Mouse (Mus musculus) ZHBTc4 (cell line): ENCODE results near the gene Derl3.
"Not testable (repeated sequence)": the region's sequence is repeated elsewhere in the genome, so short reads cannot be mapped to it uniquely, and the experiment has no call there.

Experiments
- DNase-seq: peaks from one replicate; pipeline ENCODE4 v3.0.0-alpha.2; 2011; ENCODE audit warnings: low read depth, low spot score

The Derl3 gene

DNA sequence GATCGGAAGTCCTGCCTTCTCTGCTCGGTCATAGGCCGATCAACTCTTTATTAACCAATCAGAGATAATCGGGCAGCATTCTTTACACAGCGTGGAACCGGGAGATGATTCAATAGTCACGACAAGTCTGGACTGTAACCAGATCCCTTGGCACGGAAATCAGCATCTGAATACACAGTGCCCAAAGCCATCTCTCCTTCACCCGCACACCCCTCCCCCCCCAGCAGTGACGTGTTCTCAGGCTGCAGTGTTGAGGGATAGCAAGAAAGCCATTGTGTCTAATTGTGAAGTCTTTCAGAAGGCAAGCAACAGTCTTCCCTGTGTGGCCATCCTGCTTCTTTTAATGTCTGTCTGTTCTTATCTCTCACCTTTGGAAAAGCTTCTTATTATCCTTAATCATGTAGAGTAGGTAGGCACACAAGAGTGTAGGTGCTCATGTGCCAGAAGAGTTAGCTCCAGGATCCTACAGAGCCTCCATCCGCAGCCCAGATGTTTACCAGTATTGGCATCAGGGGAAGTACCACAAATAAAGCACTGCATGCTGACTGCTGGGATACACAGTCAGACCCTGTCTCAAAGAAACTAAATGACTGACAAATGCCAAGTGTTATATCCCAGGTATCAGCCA, 20.2 kb upstream of the Derl3 start:
- DNase-seq: peak; percentile 96

DNA sequence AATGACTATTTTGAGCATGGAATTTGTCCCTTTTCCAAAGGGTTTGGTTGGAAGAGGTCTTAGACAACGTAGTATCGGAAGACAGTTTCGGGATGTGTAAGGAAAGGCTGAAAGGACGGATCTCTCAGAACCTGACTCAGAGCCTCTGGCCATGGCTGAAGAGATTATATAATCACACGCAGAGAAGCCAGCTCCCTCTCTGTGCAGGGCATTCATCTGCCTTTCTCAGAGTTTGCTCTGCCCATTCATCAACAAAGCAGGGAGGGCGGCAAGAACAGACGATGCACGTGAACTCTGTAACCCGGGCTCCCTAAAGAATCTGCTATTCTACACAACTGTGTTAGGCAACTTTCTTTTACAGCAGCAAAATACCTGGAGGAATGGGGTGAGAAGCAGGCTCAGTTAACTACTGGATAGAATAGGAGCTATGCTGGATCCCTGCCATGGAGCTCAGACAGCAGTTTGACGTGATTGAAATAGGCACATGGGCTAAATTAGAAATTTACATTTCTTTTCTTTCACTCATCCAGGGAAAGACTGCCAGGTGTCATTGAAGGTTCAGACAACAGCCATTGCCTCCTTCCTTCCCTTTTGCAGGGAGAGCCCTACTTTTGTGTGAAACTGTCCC, 19.6 kb upstream of the Derl3 start:
- DNase-seq: no peak

DNA sequence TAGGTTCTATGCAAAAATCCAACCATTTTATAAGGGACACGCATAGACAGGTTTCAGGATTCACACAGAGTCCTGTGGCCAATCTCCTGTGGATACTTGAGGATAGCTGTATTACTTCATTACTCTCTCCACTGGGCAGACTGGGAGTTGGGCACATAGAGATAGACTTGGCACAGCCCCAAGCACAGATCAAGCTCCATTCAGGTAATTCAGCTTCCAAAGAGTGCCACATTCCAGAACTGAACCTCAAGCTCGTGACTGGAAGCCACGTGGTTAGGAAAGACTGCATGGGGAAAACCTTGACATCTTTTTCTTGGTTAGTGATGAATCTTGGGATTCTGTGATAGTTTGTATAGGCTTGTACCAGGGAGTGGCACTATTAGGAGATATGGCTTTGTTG, 14.4 kb upstream of the Derl3 start:
- DNase-seq: peak; percentile 47

DNA sequence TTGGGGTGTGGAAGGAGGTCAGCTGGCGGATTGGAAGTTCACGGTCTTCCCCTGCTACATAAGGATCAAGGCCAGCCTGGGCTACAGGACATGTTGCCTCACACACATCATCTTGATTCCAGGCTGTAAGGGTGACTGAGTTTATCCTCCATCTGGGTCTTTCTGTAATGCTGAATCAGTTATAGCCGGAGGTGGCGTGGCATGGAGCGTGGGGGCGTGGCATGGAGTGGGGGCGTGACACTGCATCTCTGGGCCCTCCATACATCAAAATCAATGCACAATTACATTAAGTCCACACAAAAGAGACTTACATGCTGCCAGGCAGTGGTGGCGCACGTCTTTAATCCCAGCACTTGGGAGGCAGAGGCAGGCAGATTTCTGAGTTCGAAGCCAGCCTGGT, 12.9 kb upstream of the Derl3 start:
- DNase-seq: peak; percentile 54

DNA sequence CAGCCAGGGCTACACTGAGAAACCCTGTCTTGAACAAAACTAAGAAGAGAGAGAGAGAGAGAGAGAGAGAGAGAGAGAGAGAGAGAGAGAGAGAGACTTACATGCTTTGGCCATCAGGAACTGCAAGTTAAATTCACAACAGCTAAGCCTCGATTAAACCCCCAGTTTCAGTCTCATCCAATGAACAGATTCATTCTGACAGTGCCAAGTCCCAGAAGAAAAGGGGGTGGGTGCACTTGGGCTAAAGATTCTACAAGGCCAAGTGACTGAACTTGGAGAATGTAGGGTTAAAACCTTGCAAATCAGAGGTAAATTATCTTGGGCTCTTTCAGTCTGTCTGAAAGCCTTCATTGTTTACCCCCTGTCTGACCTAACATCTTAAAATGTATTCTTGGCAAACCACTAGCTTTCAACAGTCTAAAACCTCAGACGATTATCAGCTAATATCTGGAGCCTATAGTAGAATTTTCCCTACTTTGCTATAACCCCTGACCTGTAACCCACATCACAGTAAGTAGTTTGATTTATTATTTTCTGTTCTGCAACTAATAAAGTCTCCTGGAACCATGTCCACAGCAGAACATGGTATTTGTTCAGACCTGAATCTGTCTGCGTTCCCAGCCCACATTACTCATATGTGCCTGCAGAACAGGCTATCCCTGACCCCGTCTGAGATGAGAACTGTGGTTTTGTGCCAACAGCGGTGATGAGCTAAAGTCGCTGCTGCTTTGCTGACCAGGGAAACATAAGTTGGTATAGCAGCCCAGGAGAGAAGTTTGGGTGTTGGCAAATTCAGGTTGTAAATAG, 12.2 kb upstream of the Derl3 start:
- DNase-seq: no peak

DNA sequence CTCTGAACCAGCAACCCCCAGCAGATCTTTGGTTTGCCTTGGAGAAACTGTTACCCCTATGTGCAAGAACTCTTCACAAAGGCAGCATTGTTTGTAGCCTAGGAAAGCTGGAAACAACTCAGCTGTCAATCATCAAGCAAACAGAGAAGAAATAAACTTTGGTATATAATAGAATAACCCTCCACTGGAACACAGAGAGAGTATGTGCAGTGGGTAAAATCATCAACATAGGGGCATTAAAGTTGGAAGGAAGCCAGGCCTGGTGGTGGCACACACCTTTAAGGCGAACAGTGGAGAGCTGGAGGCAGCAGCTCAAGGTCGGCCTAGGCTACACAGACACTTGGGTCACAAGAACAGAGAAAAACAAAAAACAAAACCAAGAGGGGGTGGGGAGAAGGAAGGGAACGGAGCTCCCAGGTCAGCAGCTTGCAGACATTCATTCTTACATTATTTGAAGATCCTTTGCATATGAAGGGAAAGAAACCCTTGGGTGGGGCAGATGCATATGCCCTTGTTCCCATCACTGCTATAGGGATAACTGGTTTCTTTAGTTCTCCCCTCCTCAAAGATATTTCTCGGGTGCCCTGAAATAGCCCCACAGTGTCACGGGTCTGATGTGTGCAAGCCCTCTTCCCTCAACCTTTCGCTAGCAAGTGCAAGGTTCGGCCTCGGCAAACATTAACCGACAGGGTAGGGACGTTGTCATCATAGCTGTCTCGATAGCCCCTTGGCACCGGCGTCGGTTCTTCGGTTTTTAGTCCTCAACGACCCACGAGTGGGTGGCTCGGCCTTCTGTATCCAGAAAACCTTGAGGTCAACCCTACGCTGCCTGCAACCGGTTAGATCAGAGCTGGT, 11.4 kb upstream of the Derl3 start:
- DNase-seq: peak; percentile 85

DNA sequence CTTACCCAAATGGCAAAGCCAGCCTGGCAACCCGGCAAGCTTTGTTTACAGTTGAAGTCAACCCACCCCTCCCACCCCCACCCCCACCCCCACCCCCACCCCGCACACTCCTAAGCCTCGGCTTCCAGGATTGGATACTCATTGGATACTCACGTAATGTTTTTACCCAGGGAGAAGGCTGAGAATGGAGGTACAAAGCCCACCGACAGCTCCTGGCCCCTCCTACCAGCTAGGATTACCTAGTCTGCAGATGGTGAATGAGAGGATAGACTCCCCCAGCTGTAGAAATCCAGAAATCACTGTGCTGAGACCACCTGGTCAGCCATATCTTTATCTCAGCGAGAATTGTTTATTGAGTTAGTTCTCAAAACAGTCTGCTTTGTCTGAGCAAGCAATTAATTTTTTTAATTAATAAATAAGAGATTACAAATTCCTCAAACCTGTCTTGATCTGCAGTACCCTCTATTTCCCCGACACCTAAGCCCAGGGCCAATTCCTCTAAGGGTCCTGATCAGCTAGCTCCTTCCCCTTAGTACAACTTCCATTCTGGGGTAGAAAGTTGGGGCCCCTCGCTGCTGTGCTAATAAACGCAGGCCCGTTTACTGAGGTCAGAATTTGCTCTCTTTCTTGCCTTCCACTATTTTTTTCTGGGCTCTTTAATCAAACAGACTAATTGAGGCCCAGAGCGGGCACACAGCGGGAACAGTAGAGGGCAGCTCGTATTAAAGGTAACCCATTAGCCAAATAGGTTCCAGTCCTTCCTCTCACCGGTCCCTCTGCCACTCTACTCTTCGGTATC, 10.6 kb upstream of the Derl3 start:
- peak; percentile 84 for DNase-seq

DNA sequence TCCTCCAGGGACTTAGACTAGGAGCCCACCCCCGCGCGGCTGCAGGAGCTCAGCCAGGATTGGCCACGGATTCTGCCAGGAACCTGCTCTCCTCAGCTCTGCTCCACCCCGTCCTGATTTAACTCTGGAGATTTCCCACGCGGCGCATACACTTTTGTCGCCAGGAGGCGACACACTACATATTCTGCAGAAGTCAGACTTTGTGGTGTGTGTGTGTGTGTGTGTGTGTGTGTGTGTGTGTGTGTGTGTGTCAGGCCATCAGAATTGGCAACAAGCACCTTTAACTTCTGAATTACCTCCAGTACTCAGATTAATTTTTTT, 10.0 kb upstream of the Derl3 start:
- peak; percentile 95 for DNase-seq

DNA sequence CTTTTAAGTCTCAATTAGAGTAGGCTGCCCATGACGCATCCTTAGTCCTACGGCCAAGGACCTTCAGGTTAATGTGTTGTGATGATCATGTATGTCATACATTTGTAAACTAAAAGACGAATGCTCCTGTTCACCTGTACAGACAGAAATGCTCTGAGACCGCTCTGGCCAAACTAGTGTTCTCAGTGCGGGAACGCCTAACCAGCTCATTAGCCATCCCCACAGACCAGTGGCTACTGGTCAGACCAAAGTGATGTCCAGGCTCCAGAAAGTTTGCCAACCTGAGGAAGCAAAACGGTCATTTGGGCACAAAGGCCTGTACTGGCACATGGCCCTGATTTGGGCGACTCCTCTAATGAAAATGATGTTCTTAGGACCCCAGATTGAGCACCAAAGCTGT, 8.5 kb upstream of the Derl3 start:
- no peak for DNase-seq

DNA sequence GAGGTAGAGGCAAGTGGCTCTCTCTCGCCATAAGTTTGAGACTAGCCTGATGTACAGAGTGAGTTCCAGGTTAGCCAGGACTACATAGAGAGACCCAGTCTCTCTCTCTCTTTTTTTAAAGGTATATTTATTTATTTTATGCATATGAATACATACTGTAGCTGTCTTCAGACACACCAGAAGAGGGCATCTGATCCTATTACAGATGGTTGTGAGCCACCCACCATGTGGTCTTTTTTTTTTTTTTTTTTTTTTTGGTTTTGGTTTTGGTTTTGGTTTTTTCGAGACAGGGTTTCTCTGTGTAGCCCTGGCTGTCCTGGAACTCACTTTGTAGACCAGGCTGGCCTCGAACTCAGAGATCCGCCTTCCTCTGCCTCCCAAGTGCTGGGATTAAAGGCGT, 5.7 kb upstream of the Derl3 start:
- DNase-seq: not testable (repeated sequence)

DNA sequence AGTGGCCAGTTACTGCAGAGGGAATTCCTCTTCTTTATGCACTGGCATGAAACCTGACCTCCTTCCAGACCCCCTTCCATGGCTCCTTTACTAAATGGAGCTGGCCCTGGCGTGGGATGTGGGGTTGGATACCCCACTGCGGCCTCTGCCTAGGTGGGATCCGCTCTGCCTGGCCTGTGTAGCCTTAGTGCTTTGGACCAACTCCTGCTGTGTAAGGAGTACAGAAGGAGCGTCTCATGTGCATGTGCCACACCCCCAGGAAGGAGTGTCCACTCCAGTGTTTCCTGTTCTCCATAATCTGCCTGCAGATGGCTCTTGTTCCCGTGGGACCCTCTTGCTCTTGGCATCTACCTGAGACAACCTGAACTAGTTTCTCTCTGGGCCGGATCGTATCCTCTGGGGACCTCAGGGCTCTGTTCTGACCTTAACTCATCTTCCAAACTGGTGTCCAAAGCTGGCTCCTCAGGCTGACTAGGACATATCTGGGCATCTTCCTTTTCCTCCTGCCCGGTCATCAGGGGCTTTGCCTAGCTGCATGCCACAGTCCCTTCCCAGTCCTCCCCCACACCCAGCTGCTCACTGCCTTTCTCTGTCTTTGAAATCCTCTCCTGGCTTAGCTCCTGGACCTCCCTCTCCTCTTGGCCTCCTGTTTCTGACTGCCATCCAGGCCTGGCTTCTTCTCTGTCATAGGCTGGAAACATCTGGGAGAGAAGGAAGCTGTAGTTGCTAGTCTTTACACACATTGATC, 3.6 kb upstream of the Derl3 start:
- DNase-seq: no peak

DNA sequence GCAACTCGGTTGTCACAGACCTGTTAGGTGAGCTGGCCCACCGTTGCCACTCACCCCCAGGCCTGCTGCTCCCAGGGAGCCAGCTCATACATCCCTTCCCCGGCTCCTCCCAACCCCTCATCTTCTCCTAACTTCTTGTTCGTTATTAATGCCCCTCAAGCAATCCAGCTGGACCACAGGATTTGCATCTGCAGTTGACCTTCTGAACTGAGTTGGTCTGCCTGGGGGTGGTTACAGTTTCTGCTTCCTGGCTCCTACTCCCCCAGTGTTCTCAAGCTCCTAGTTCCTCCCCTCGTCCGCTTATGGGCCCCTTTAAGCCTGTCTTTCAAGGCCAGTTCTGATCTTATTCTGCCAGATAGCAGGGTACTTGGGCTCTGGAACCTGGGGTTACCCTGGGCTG, 1.4 kb downstream of the Derl3 start:
- no peak for DNase-seq

DNA sequence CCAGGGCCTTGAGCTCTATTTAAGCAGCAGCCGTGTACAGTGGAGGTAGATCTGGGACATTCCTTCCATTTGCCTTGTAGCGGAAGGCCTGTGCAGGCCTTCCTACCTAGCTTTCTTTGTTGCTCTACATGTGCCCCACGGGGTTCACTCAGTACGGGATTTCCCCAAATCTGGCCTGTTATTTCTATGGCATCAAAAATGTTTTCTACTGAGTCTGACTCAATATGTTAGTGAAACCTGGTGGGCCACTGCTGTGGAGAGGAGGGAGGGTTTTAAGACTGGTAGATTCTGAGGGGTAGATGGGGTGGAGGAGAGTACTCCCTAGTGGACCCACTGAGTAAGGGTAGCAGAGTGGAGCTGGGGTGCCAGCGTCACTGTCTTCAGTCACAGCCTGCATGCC, 2.5 kb downstream of the Derl3 start:
- no peak for DNase-seq

DNA sequence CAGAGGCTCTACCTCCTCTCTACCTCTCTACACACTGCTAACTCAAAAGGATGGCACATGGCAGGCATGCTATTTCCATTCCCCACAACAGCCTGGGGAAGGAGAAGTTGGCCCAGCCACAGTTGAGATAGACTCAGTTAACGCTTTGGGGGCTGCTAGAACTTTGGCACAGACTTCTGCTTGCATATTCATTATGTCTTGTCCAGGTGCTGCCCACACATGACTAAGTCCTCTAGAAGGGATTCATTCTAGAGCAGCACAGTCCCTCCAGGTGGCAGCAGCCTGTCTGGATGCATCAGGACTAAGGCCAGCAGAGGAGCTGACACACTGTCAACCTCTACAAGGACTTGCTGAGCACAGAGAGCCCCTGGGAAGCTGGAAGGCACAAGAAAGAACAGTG, 3.0 kb downstream of the Derl3 start:
- DNase-seq: no peak

DNA sequence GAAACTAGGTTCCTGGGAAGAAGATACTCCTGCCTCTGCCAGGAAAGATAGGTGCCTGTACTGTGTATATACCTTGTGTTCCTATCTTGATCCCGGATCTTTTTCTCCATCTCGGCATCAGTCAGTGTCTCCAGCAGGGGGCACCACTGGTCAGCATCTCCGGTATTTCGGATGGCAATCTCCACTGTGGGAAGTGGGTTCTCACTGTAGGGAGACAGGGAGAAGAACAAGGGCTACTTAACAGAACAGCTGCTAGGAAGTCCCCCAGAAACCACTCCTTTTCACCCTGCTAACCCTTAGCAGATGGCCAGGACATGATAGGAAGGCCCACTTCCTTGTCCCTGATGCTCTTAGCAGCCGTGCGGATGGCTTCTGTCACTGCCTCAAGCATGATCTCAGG, 4.2 kb downstream of the Derl3 start:
- DNase-seq: peak; percentile 84

DNA sequence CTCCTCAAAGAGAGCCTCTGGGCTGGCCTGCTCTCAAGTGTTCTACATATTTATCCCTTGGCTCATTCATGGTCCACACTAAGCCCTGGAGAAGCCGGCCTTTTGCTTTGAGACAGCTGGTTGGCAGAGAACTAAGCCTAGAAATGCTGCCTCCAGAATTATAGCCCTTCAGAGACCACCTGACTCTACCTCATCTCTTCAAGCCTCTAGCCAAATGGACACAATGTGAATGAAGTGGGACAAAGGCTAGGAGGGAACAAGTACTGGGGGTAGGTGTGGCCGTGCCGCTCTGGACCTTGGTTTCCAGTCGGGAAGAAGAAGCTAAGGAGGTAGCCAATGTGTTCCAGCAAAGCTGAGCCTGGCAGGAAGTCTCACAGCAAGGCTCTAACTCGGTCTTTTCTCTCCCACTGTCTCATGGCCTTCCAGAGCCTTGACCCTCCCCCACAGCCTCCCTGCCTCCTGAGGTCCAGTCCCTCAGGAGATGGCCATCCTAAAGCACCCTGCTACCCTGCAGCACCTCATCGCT, 4.9 kb downstream of the Derl3 start:
- DNase-seq: no peak

DNA sequence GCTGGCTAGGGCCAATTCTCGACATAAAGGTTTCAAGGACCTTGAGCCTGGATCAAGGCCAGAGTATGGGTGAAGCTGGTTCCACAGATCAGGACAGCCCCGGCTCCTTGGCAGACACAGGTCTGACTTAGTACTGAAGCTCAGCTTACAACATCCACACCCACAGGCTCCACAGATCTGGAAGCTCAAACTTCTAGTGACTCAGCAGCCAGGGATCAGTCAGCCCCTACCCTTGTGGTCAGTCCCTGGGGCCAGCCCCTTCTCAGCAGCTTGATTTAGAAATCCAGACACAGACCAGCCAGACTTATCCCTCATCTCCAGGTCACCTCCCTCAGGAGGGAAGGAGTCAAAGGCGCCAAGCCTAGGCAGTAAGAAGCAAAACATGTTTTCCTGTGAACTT, 5.6 kb downstream of the Derl3 start:
- DNase-seq: no peak

DNA sequence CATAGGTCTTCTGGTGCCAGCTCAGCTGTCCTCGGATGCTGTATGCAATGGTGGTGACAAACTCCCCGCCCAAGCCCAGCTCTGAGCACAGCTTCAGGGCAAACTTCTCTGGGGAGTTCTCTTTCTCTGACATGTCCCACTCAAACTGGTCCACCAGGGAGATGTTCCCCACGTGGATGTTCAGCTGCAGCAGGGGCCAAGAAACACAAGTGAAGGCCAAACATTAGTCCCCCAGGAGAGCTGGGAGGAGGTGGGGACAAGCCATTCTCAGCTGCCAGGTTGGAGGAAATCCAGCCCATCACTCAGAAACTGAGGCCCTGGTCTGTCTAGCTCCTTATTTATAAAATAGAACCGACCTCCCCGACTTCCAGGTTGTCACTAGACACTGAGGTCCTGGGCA, 11.2 kb downstream of the Derl3 start:
- no peak for DNase-seq

DNA sequence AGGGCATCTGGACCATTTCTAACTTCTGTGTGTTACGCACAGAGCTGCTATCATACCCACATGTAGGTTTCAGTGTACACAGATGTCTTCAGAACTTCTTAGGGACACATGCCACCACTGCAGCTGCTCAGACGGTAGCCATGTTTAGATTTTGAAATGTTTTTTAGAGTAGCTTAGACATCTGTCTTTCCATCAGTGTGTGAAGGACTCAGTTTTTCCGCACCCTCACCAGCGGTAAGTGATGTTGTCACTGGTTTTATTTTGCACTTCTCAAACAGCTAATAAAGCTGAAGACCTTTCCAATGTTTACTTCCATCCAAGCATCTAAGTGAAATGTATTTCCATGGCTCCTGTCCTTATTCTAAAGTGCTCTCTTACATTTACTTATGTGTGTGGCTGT, 13.7 kb downstream of the Derl3 start:
- DNase-seq: no peak

DNA sequence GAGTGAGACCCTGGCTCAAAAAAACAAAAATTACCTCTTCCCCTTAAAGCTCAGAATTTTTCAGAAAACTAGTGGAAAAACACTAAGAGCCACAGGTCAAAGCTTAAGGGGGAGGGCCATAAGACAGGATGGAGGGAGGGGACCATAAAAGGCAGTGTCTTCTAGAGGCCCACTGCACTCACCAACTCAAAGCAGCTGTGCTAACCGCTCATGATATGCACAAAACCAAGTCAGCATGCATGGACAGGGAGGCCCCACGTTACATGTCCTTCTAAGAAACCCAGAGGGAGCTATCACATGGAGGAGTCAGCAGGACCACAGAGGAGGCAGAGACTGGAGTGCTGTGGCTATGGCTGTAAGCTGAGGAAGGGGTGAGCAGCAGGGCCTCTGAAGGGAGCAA, 17.5 kb downstream of the Derl3 start:
- DNase-seq: no peak
